Mouse (Mus musculus): ENCODE results near the gene Prrc2c.
A peak's percentile ranks its signal among the peaks of the same experiment; 100 is the strongest.
"Not testable (repeated sequence)": the region's sequence is repeated elsewhere in the genome, so short reads cannot be mapped to it uniquely, and the experiment has no call there.

Gene Prrc2c

GRCm38 (mm10) chr1:162693721-162694120, 46.6 kb downstream of the Prrc2c start:
- DNase-seq (ENCODE audit: low read depth, low spot score): no peak

- peak; percentile 66 for DNase-seq (ENCODE audit: low read depth, low spot score)
Observed at GRCm38 (mm10) chr1:162665486-162666174, 74.7 kb downstream of the Prrc2c start.

- DNase-seq (ENCODE audit: low read depth, low spot score): peak; percentile 86
Observed at GRCm38 (mm10) chr1:162664826-162665475, 75.4 kb downstream of the Prrc2c start.

- DNase-seq (ENCODE audit: low read depth, low spot score): no peak
Observed at GRCm38 (mm10) chr1:162660276-162660860, 80.0 kb downstream of the Prrc2c start.

- DNase-seq (ENCODE audit: low read depth, low spot score): no peak
Observed at GRCm38 (mm10) chr1:162658119-162658518, 82.2 kb downstream of the Prrc2c start, which contains the start of gene Myocos. TSS of gene Myocos (minus strand) at chr1:162658219.

- DNase-seq (ENCODE audit: low read depth, low spot score): no peak
Observed at GRCm38 (mm10) chr1:162648416-162648815, 91.9 kb downstream of the Prrc2c start.

- peak; percentile 39 for DNase-seq (ENCODE audit: low read depth, low spot score)
Observed at GRCm38 (mm10) chr1:162646083-162646686, 94.2 kb downstream of the Prrc2c start.

- DNase-seq (ENCODE audit: low read depth, low spot score): peak; percentile 18
Observed at GRCm38 (mm10) chr1:162643752-162644151, 96.6 kb downstream of the Prrc2c start.

GRCm38 (mm10) chr1:162642591-162642990, 97.8 kb downstream of the Prrc2c start:
- DNase-seq (ENCODE audit: low read depth, low spot score): no peak

- DNase-seq (ENCODE audit: low read depth, low spot score): no peak
Observed at GRCm38 (mm10) chr1:162639861-162640260, 100.5 kb downstream of the Prrc2c start.

GRCm38 (mm10) chr1:162639051-162639750, 101.2 kb downstream of the Prrc2c start, which contains the start of gene Myoc:
TSS of gene Myoc (plus strand) at chr1:162639155.
- DNase-seq (ENCODE audit: low read depth, low spot score): no peak

GRCm38 (mm10) chr1:162638535-162638934, 101.8 kb downstream of the Prrc2c start:
- no peak for DNase-seq (ENCODE audit: low read depth, low spot score)

GRCm38 (mm10) chr1:162636516-162636915, 103.8 kb downstream of the Prrc2c start:
- DNase-seq (ENCODE audit: low read depth, low spot score): no peak

- not testable (repeated sequence) for DNase-seq (ENCODE audit: low read depth, low spot score)
Observed at GRCm38 (mm10) chr1:162635291-162635931, 104.9 kb downstream of the Prrc2c start.

GRCm38 (mm10) chr1:162628326-162628725, 112.0 kb downstream of the Prrc2c start:
- not testable (repeated sequence) for DNase-seq (ENCODE audit: low read depth, low spot score)

GRCm38 (mm10) chr1:162627821-162628220, 112.5 kb downstream of the Prrc2c start:
- DNase-seq (ENCODE audit: low read depth, low spot score): not testable (repeated sequence)

GRCm38 (mm10) chr1:162625229-162625628, 115.1 kb downstream of the Prrc2c start:
- no peak for DNase-seq (ENCODE audit: low read depth, low spot score)

- no peak for DNase-seq (ENCODE audit: low read depth, low spot score)
Observed at GRCm38 (mm10) chr1:162623895-162624294, 116.5 kb downstream of the Prrc2c start.

Data from ZHBTc4 (cell line).